Mouse (Mus musculus) forebrain, postnatal 0 days (tissue): Measurements from ENCODE around the gene Cntnap4. TPM values are rescaled to one million over a fixed set of nuclear protein-coding genes. Genes with fewer than 3 reads are reported as not detected.

Source experiments
- ATAC-seq: fragments of 200-750 bp; cut with Nextera tagmentation; 2 replicates; pipeline ENCODE4 v1.8.0; 2017; ENCODE audit warnings: mild to moderate bottlenecking, moderate library complexity
- DNase-seq: peaks from one replicate; pipeline ENCODE4 v3.0.0-alpha.2; 2015
- H3K27ac ChIP-seq: fragments of 300-500 bp; sonication (generic); 2 replicates; pipeline ENCODE4 v1.5.1; 2014; ENCODE audit warnings: low read depth, mild to moderate bottlenecking, antibody characterized with exemption, low read length, moderate library complexity, mixed read lengths
- H3K27me3 ChIP-seq: fragments of 300-500 bp; sonication (generic); 2 replicates; pipeline ENCODE4 v1.6.1; 2014; ENCODE audit warnings: mild to moderate bottlenecking, low read length, mixed read lengths; ENCODE audit not compliant: insufficient read depth
- H3K36me3 ChIP-seq: fragments of 300-500 bp; sonication (generic); 2 replicates; pipeline ENCODE4 v1.6.1; 2014; ENCODE audit warnings: mild to moderate bottlenecking, moderate library complexity; ENCODE audit not compliant: insufficient read depth
- H3K4me1 ChIP-seq: fragments of 300-500 bp; sonication (generic); 2 replicates; pipeline ENCODE4 v1.6.1; 2014; ENCODE audit warnings: antibody characterized with exemption; ENCODE audit not compliant: insufficient read depth
- H3K4me2 ChIP-seq: fragments of 300-500 bp; sonication (generic); 2 replicates; pipeline ENCODE4 v1.6.1; 2014; ENCODE audit warnings: low read depth, mild to moderate bottlenecking, moderate library complexity
- H3K4me3 ChIP-seq: fragments of 300-500 bp; sonication (generic); 2 replicates; pipeline ENCODE4 v1.5.1; 2014; ENCODE audit warnings: low read depth, low read length, mixed read lengths
- H3K9ac ChIP-seq: fragments of 300-500 bp; sonication (generic); 2 replicates; pipeline ENCODE4 v1.6.1; 2014; ENCODE audit warnings: mild to moderate bottlenecking
- H3K9me3 ChIP-seq: fragments of 300-500 bp; sonication (generic); 2 replicates; pipeline ENCODE4 v1.6.1; 2016; ENCODE audit warnings: low read length
- CTCF ChIP-seq: sonication (generic); IDR thresholded peaks from 2 replicates; pipeline ENCODE4 v1.5.1; 2016; ENCODE audit warnings: antibody characterized with exemption, control low read depth, low read depth
- WGBS: fragments of 180-500 bp; shearing (Covaris S2); extraction: QIAGEN DNeasy Blood & Tissue Kit; methylation state at CpG from one replicate; pipeline ENCODE4 v1.1.7; 2014; 5-methylcytosine and 5-hydroxymethylcytosine counted together
- polyA plus RNA-seq: library from polyadenylated mRNA; unstranded; fragments of >200 nt; fragmentation: Nextera tagmentation; extraction: Ambion mirVana; gene quantifications from 2 replicates; pipeline ENCODE4 v1.2.1, GENCODE M21; 2015
- total RNA-seq: library from RNA; depleted of rRNA; stranded (reverse); fragments of >200 nt; gene quantifications from 2 replicates; pipeline ENCODE4 v1.2.3, GENCODE M21; 2014

Gene Cntnap4
- total and polyA plus RNA-seq, 2 experiments from 2014 or later = 14.0 to 39.2 TPM

DNA sequence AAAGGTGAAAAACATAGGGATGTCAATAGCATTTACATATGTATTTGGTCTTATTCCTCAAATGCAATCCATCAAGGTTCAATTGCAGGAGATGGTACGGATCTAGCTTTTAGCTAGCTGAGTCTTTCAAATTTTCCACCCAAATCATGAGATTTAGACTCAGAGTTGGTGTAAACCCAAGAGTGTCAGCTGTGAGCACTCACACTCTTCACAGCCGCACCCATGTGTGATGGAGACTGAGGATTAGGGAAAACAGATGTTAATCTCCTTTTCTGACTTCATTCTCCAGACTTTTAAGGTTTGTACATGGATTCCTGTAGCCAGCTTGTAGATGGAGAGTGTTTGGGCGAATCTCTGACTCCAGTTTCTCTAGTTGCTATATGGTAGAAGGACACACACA, 147.1 kb downstream of the Cntnap4 start:
- Histone ChIP-seq H3K9ac (no peak overlapping the region), H3K36me3 (no peaks in the 10 kb centered on the region), H3K4me2 (no peak overlapping the region), H3K27me3 (no peaks in the 10 kb centered on the region), H3K9me3 (no peaks in the 10 kb centered on the region), H3K4me3 (no peak overlapping the region), H3K27ac (no peak overlapping the region), H3K4me1 (no peaks in the 10 kb centered on the region)
- 63% methylated on average over 3 of the region's 3 CpGs for WGBS
- ATAC-seq (no peak), DNase-seq (peak; percentile 21)
- no peak for TF ChIP-seq CTCF

DNA sequence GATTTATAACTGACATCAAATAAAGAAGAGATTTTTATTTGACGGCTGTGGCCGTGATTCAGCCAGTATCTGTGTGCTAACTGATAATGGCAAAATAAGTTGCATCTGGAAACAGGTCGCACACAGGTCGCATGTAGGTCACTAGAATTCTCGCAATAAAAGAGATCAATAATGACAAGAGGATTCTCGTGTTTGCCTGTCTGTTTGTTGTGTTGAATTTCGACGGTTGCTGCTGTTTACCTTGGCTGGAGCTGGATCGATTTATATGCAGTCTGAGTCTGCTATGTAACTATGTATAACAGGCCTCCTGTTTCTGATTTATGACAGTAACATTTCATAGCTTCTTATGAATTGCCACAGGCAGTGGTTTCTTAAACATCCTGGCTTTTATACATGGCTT, 155.1 kb downstream of the Cntnap4 start:
- Histone ChIP-seq H3K36me3 (no peaks in the 10 kb centered on the region), H3K27me3 (no peaks in the 10 kb centered on the region), H3K4me2 (no peak overlapping the region), H3K4me1 (peaks cover 2% of the 10 kb centered on the region; the same call in 1 of the 2 replicates), H3K27ac (no peak overlapping the region), H3K4me3 (no peak overlapping the region), H3K9me3 (no peaks in the 10 kb centered on the region), H3K9ac (no peak overlapping the region)
- TF ChIP-seq CTCF = no peak
- WGBS = 89% methylated on average over 9 of the region's 9 CpGs
- DNase-seq (no peak), ATAC-seq (no peak)

DNA sequence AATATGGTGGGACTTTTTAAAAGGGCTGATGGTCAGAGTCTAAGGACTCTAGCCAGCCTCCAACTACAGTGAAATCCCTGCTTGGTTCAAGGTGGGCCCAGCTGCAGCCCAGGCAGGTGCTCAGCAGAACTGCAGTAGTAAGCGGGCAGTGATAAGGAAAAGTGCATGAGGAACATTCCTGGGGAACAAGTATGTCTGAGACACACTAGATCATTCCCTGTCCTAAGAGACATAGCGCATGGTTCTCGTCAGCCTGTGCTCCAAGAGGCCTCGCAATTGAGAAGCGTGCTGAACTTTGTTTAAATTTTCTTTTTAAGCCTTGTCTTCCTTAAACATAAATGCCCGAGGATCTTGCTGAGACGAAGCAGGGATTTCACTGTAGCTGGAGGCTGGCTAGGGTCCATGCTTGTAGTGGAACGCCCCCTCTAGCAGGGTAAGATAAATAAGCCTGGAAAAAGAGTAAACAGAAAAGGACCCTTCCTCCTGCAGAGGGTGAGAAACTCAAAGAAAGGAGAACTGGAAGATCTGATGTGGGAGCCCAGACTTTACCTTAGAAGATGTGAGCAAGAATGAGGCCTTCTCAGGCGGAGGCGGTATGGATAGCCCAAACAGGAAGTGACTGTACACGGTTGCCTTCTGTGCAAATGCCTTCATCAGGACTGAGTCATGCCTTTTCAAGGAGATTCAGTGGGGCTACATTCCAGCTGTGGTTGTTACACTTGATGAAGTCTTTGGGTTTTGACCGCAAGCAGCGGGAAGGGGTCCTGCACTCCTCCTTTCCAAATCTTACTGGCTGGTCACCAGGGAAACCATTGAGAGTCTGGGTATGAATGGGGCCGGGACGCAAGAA, 161.0 kb downstream of the Cntnap4 start:
- TF ChIP-seq CTCF = no peak
- WGBS = 89% methylated on average over 15 of the region's 15 CpGs
- ATAC-seq (no peak), DNase-seq (no peak)
- Histone ChIP-seq H3K4me3 (no peak overlapping the region), H3K27me3 (no peaks in the 10 kb centered on the region), H3K4me1 (peaks cover 2% of the 10 kb centered on the region; the same call in 1 of the 2 replicates), H3K27ac (no peak overlapping the region), H3K36me3 (no peaks in the 10 kb centered on the region), H3K4me2 (no peak overlapping the region), H3K9ac (no peak overlapping the region), H3K9me3 (no peaks in the 10 kb centered on the region)

DNA sequence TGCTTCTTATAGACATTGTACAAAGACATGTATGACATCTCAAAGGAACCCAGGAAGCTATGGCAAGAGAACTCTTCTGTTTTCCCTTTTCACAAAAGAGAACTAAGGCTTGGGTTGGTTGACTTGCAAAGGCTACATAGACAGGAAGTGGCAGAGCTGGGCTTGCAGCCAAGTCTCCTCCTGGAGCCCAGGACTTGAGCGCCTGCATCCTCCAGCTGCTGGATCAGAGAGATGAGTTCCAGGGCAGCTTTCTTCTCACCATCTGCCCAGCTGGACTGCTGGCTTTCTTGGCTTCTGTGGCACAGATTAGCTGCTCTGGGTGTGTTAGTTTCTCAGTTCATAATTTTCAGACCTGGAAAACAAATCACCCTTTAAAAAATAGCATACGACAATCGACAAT, 165.7 kb downstream of the Cntnap4 start:
- 79% methylated on average over 3 of the region's 3 CpGs for WGBS
- no peaks in the 10 kb centered on the region for H3K4me1 ChIP-seq
- H3K27ac ChIP-seq = no peak overlapping the region
- H3K36me3 ChIP-seq = no peaks in the 10 kb centered on the region
- DNase-seq (no peak), ATAC-seq (no peak)
- TF ChIP-seq CTCF = no peak
- H3K4me3 ChIP-seq = no peak overlapping the region
- H3K4me2 ChIP-seq = no peak overlapping the region
- H3K9ac ChIP-seq = no peak overlapping the region
- H3K9me3 ChIP-seq = no peaks in the 10 kb centered on the region
- H3K27me3 ChIP-seq = no peaks in the 10 kb centered on the region

DNA sequence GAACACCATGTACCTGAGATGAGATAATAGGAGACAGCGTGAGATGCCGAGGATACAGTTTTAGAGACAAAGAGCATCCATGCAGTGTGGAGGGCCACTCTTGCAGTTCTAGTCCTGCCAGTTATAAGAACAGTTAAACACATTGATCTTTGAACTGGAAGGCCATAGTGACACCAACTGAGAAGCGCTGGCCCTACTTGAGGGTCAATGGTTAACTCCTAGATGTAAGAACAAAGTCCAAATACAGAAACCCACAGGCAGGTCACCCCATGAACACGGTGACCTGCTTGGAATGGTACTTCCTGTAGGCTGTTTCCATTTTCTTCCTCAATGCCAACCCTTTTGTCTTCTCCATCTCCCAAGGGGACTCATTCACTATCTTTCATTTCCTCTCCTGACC, 173.5 kb downstream of the Cntnap4 start:
- no peak for TF ChIP-seq CTCF
- no peak overlapping the region for H3K4me3 ChIP-seq
- H3K27ac ChIP-seq = no peak overlapping the region
- no peaks in the 10 kb centered on the region for H3K36me3 ChIP-seq
- DNase-seq = no peak
- ATAC-seq = no peak
- H3K4me1 ChIP-seq = no peaks in the 10 kb centered on the region
- H3K4me2 ChIP-seq = no peak overlapping the region
- no peaks in the 10 kb centered on the region for H3K9me3 ChIP-seq
- H3K27me3 ChIP-seq = no peaks in the 10 kb centered on the region
- WGBS = 96% methylated on average over 4 of the region's 4 CpGs
- no peak overlapping the region for H3K9ac ChIP-seq

DNA sequence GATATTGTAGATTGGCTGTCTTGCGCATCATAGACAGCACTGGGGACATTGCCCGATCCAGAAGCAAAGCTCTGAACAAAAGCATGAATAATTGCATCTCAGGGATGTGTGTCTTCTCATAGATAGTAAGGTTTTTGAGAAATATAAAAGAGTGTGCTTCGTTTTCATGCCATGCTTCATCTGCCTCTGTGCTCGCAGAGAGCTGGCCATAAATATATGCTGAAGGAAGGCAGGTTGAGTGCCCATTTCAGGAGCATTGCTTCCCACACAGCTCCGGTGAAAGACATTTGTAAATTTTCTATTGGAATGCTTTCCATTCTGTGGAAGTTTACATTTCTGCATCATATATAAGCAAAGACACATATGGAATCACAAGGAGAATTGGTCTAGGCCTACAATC, 177.5 kb downstream of the Cntnap4 start:
- Histone ChIP-seq H3K4me3 (no peak overlapping the region), H3K27ac (no peak overlapping the region), H3K9me3 (no peaks in the 10 kb centered on the region), H3K9ac (no peak overlapping the region), H3K27me3 (no peaks in the 10 kb centered on the region), H3K36me3 (no peaks in the 10 kb centered on the region), H3K4me1 (no peaks in the 10 kb centered on the region), H3K4me2 (no peak overlapping the region)
- ATAC-seq (no peak), DNase-seq (no peak)
- no peak for TF ChIP-seq CTCF
- 87% methylated on average over 5 of the region's 5 CpGs for WGBS

DNA sequence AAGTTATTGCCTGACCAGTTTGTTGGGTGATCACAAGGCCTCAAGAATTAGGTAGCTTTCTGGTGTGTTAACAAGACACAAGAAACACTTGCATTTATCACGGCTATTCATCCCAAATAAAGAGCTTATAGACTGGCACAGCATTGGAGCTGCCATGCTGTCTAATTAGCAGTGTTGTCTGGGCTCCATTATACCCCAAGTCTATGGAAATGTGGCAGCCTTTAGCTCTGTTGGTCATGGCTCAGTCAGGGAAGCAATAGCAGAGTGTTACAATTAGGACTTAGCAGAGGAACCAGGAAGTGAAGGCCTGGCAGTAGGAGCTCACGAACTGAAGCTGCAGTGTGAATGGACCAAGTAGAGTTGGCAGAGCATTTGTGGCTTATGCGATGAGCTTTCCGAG, 185.3 kb downstream of the Cntnap4 start:
- no peaks in the 10 kb centered on the region for H3K27me3 ChIP-seq
- H3K4me1 ChIP-seq = no peaks in the 10 kb centered on the region
- no peak overlapping the region for H3K9ac ChIP-seq
- no peak for ATAC-seq
- no peak overlapping the region for H3K27ac ChIP-seq
- H3K9me3 ChIP-seq = no peaks in the 10 kb centered on the region
- H3K36me3 ChIP-seq = no peaks in the 10 kb centered on the region
- no peak for DNase-seq
- H3K4me3 ChIP-seq = no peak overlapping the region
- TF ChIP-seq CTCF = no peak
- no peak overlapping the region for H3K4me2 ChIP-seq
- WGBS = 33% methylated on average over 4 of the region's 4 CpGs
